Mouse (Mus musculus) stomach, postnatal 0 days (tissue): Measurements from ENCODE around the gene Echdc1. TPM values are rescaled to one million over a fixed set of nuclear protein-coding genes. Genes with fewer than 3 reads are reported as not detected.

Experiments
- ATAC-seq: fragments of 200-750 bp; cut with Nextera tagmentation; 2 replicates; pipeline ENCODE4 v1.8.0; 2017; ENCODE audit not compliant: low FRiP score, low TSS enrichment
- DNase-seq: peaks from one replicate; pipeline ENCODE4 v3.0.0-alpha.2; 2016; ENCODE audit warnings: low spot score
- H3K27ac ChIP-seq: fragments of 300-500 bp; sonication (generic); replicated peaks from 2 replicates; pipeline ENCODE4 v1.5.1; 2014; ENCODE audit warnings: mild to moderate bottlenecking, control low read depth
- H3K27me3 ChIP-seq: fragments of 300-500 bp; sonication (generic); 2 replicates; pipeline ENCODE4 v1.6.1; 2014; ENCODE audit warnings: low read length; ENCODE audit not compliant: control insufficient read depth, insufficient read depth
- H3K36me3 ChIP-seq: fragments of 300-500 bp; sonication (generic); 2 replicates; pipeline ENCODE4 v1.6.1; 2014; ENCODE audit warnings: low read length, mixed read lengths; ENCODE audit not compliant: control insufficient read depth, insufficient read depth
- H3K4me1 ChIP-seq: fragments of 300-500 bp; sonication (generic); replicated peaks from 2 replicates; pipeline ENCODE4 v1.6.1; 2014; ENCODE audit warnings: antibody characterized with exemption; ENCODE audit not compliant: control insufficient read depth, insufficient read depth
- H3K4me2 ChIP-seq: fragments of 300-500 bp; sonication (generic); replicated peaks from 2 replicates; pipeline ENCODE4 v1.6.1; 2014; ENCODE audit warnings: low read depth, mild to moderate bottlenecking, control low read depth, moderate library complexity
- H3K4me3 ChIP-seq: fragments of 300-500 bp; sonication (generic); 2 replicates; pipeline ENCODE4 v1.5.1; 2014; ENCODE audit warnings: low read depth, low read length, control low read depth
- H3K9ac ChIP-seq: fragments of 300-500 bp; sonication (generic); 2 replicates; pipeline ENCODE4 v1.6.1; 2014; ENCODE audit warnings: mild to moderate bottlenecking, low read length, control low read depth, mixed read lengths
- H3K9me3 ChIP-seq: fragments of 300-500 bp; sonication (generic); 2 replicates; pipeline ENCODE4 v1.6.1; 2016; ENCODE audit warnings: low read length; ENCODE audit not compliant: control insufficient read depth
- CTCF ChIP-seq: IDR thresholded peaks from 2 replicates; pipeline ENCODE4 v1.5.1; 2016; ENCODE audit warnings: antibody characterized with exemption, low read depth, mild to moderate bottlenecking, moderate library complexity
- EP300 ChIP-seq: optimal IDR thresholded peaks from 2 replicates; pipeline ENCODE3; 2016; ENCODE audit warnings: antibody characterized with exemption
- WGBS: fragments of 180-500 bp; shearing (Covaris S2); extraction: QIAGEN DNeasy Blood & Tissue Kit; methylation state at CpG from one replicate; pipeline ENCODE4 v1.1.7; 2014; 5-methylcytosine and 5-hydroxymethylcytosine counted together
- polyA plus RNA-seq: library from polyadenylated mRNA; unstranded; fragments of >200 nt; fragmentation: Nextera tagmentation; extraction: Ambion mirVana; gene quantifications from 2 replicates; pipeline ENCODE4 v1.2.1, GENCODE M21; 2015

The Echdc1 gene
- polyA plus RNA-seq, 1 experiment from 2014 or later: 29.4 TPM

DNA sequence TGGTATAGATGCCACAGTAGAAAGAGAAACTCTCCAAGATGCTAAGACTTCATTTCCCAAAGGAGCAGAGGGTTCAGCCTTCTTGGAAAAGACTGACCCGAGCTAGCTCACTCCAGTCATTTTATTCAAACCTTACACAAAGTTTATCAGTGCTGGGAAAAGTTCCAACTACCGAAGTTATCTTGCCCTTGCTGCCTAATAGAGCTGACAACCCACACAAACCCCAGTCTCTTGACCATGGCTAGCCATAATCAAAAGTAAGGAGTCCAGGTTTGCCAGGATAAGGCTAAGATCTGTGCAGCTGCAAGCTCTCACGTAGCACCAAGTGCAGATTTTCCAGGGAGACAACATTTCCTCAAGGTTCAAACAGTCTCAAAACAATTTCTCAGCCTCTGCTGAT is 39.6 kb downstream of the Echdc1 start:
- no peak overlapping the region for H3K27ac ChIP-seq
- WGBS: 64% methylated on average over 3 of the region's 3 CpGs
- H3K9me3 ChIP-seq: no peaks in the 10 kb centered on the region
- no peak overlapping the region for H3K4me3 ChIP-seq
- H3K9ac ChIP-seq: no peak overlapping the region
- no peak overlapping the region for H3K4me2 ChIP-seq
- TF ChIP-seq CTCF (no peak), EP300 (no peak)
- no peaks in the 10 kb centered on the region for H3K4me1 ChIP-seq
- ATAC-seq (no peak), DNase-seq (no peak)
- H3K27me3 ChIP-seq: no peaks in the 10 kb centered on the region
- H3K36me3 ChIP-seq: peaks cover 1% of the 10 kb centered on the region; the same call in 1 of the 2 replicates

DNA sequence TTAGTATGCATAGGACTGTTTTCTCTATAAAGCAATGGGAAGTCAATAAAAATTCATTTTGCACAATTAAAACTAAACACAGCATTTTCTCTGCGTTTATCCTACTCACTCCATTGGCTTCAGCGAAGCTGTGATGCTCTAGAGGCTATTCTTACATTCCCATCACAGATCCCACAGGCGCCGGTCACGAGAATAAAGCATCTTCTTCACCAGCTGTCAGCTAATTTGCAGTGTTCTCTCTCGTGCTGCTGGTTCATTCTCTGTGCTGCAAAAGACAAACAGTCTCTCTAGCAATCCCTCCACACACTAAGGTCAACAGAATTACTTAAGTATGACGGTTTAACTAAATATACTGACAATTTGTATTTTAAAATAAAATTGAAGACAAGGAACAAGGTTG is 41.2 kb downstream of the Echdc1 start:
- H3K9me3 ChIP-seq: no peaks in the 10 kb centered on the region
- no peak overlapping the region for H3K4me2 ChIP-seq
- 48% methylated on average over 7 of the region's 7 CpGs for WGBS
- no peaks in the 10 kb centered on the region for H3K27me3 ChIP-seq
- no peak for DNase-seq
- H3K9ac ChIP-seq: no peak overlapping the region
- no peaks in the 10 kb centered on the region for H3K36me3 ChIP-seq
- no peak for ATAC-seq
- TF ChIP-seq CTCF (no peak), EP300 (no peak)
- H3K4me1 ChIP-seq: no peaks in the 10 kb centered on the region
- H3K27ac ChIP-seq: no peak overlapping the region
- no peak overlapping the region for H3K4me3 ChIP-seq

DNA sequence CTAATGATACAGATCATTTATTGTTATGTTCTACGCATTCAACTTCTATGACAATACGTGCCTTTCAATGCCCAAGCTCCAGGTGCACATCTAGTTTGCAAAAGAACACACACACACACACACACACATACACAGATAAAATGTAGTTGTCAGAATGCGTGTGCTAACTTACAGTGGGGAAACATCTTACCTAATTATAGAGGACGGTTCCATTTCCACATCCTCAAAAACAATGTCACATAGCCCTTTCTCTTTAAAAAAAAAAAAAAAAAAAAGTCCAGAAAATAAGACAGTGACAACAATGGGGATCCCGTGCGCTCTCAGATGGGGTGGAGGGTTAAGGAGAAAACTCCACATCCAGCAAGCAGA is 48.1 kb downstream of the Echdc1 start:
- Histone ChIP-seq H3K27me3 (no peaks in the 10 kb centered on the region), H3K4me3 (peak overlapping the region; percentile 99), H3K9ac (peak overlapping the region; percentile 99), H3K9me3 (no peaks in the 10 kb centered on the region), H3K36me3 (no peaks in the 10 kb centered on the region), H3K4me2 (peak overlapping the region; percentile 53), H3K4me1 (no peaks in the 10 kb centered on the region), H3K27ac (peak overlapping the region; percentile 99)
- whole genome bisulfite sequencing: 2% methylated on average over 6 of the region's 6 CpGs
- TF ChIP-seq EP300 (no peak), CTCF (no peak)
- DNase-seq: no peak
- no peak for ATAC-seq

DNA sequence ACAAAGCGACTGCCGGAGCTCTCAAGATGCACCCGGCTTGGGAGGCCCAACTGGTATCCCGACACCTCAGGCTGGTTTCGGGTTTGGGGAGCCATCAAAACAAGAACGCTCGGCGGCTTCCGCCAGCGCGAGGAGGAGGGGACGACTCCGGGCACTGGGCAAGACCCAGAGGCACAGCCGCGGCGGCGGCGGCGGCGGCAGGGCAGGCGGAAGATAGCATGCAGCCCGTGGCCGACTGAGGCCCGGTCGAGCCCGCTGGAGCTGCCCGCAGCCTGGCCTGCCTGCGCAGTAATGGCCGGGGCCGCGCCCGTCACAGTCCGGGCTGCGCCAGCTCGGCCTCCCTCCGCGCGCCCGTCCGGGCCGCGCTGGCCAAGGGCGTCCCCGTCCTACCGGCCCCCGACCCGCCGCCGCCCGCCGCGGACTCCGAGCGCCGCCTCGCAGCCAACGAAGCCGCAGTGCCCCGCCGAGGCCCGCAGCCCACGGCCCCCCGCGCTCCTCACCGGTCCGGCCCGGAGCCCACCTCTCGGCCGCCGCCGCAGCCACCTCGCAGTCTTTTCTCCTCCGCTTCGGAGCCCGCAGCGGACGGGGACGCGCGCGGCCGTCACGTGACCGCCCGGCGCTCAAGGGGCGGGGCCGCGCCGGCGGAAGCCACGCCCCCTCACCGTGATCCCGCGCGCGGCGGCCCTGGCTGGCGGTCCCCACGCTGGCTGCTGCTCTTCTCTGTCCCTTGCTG is 48.7 kb downstream of the Echdc1 start:
- H3K4me1 ChIP-seq: no peaks in the 10 kb centered on the region
- H3K9ac ChIP-seq: peak overlapping the region; percentile 99
- peak overlapping the region; percentile 99 for H3K4me3 ChIP-seq
- peak overlapping the region; percentile 99 for H3K27ac ChIP-seq
- 0% methylated on average over 46 of the region's 100 CpGs for WGBS
- no peaks in the 10 kb centered on the region for H3K27me3 ChIP-seq
- no peaks in the 10 kb centered on the region for H3K36me3 ChIP-seq
- no peaks in the 10 kb centered on the region for H3K9me3 ChIP-seq
- DNase-seq (peak; percentile 89), ATAC-seq (peak; percentile 99)
- H3K4me2 ChIP-seq: peak overlapping the region; percentile 77
- no peak for TF ChIP-seq CTCF
- TF ChIP-seq EP300: no peak

DNA sequence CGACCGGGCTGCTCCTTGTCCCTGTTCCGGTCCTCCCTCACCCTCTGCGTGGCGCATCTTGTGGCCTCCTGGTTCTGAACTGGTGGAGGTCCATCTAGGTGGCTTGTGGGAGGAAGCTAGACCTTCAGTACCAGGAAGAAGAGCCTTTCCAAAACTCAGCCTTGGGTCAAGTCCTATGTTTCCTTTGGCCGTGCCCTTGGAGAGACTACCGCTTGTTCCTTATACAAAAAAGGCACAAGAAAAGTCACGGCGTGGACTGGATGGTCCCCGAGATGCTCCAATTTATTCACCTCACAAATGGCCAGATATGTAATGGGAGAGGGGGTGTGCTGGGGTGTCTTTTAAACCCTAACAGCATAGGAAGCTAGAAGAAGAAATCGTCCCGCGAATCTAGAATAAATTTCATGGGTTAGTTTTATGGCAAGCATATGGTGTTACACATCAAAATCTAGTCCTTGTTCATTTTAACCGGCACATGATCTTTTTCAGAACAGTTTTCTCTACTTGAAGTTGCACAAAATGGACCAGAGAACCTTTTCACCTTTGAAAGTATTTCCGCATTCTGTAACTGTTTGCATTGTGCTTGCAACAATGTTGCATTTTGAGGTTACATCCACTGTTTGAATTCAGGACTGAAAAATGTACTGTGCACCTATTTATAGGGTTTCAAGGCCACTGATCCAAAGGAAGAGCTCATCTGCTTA is 49.4 kb downstream of the Echdc1 start, which contains the start of gene Rnf146:
TSS of gene Rnf146 (minus strand) at position 246 of the 704 bp plus-strand sequence.
- Histone ChIP-seq H3K36me3 (no peaks in the 10 kb centered on the region), H3K4me2 (peak within 1 kb of the TSS; percentile 77), H3K4me1 (no peaks in the 10 kb centered on the region), H3K4me3 (peak within 1 kb of the TSS; percentile 99), H3K27me3 (no peaks in the 10 kb centered on the region), H3K27ac (peak within 1 kb of the TSS; percentile 99), H3K9me3 (no peaks in the 10 kb centered on the region), H3K9ac (peak within 1 kb of the TSS; percentile 99)
- WGBS: 4% methylated on average over 15 of the region's 15 CpGs
- DNase-seq (no peak), ATAC-seq (no peak)
- TF ChIP-seq CTCF (no peak), EP300 (no peak)

DNA sequence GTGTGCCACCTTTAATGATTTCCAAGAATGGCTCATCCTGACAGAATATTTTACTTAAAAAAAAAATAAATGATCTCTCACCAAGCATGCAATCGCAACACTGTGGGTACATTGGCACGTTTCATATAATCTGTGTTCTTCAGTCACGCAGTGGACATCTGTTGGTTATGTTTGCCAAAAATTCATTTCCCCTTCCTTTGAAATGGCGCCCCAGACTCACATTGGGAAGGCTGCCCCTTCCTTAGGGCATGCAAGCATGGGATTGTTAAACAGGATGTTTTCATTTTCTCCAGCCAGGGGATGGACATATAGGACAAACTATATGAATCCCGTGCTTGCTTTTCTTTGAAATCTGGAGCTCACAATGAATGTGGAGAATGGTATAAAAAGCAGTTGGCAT is 61.1 kb downstream of the Echdc1 start:
- H3K36me3 ChIP-seq: no peaks in the 10 kb centered on the region
- H3K9me3 ChIP-seq: no peaks in the 10 kb centered on the region
- TF ChIP-seq EP300: no peak
- no peak for TF ChIP-seq CTCF
- H3K27me3 ChIP-seq: no peaks in the 10 kb centered on the region
- 71% methylated on average over 5 of the region's 5 CpGs for WGBS
- no peak overlapping the region for H3K4me3 ChIP-seq
- no peak overlapping the region for H3K9ac ChIP-seq
- H3K4me1 ChIP-seq: no peaks in the 10 kb centered on the region
- ATAC-seq (no peak), DNase-seq (no peak)
- H3K4me2 ChIP-seq: no peak overlapping the region
- no peak overlapping the region for H3K27ac ChIP-seq
